Mouse (Mus musculus) kidney, embryonic 14.5 days (tissue): ENCODE results near the gene Ldlrap1. TPM values are rescaled to one million over a fixed set of nuclear protein-coding genes. Genes with fewer than 3 reads are reported as not detected.

Experiments used
- ATAC-seq: fragments of 200-750 bp; cut with Nextera tagmentation; 2 replicates; pipeline ENCODE4 v1.8.0; 2017; ENCODE audit warnings: moderate number of reproducible peaks, mild to moderate bottlenecking, moderate TSS enrichment, moderate library complexity; ENCODE audit not compliant: low FRiP score, low TSS enrichment
- H3K27ac ChIP-seq: fragments of 300-500 bp; sonication (generic); 2 replicates; pipeline ENCODE4 v1.5.1; 2014; ENCODE audit warnings: low read depth, mild to moderate bottlenecking, low read length, moderate library complexity, mixed read lengths
- H3K27me3 ChIP-seq: fragments of 300-500 bp; sonication (generic); 2 replicates; pipeline ENCODE4 v1.6.1; 2014; ENCODE audit warnings: mild to moderate bottlenecking, low read length; ENCODE audit not compliant: control insufficient read depth, insufficient read depth
- H3K36me3 ChIP-seq: fragments of 300-500 bp; sonication (generic); 2 replicates; pipeline ENCODE4 v1.6.1; 2014; ENCODE audit warnings: low read length, mixed read lengths; ENCODE audit not compliant: control insufficient read depth, insufficient read depth
- H3K4me1 ChIP-seq: fragments of 300-500 bp; sonication (generic); 2 replicates; pipeline ENCODE4 v1.6.1; 2014; ENCODE audit warnings: low read length, mixed read lengths; ENCODE audit not compliant: control insufficient read depth, insufficient read depth
- H3K4me2 ChIP-seq: fragments of 300-500 bp; sonication (generic); replicated peaks from 2 replicates; pipeline ENCODE4 v1.6.1; 2014; ENCODE audit warnings: low read depth, mild to moderate bottlenecking, low read length
- H3K4me3 ChIP-seq: fragments of 300-500 bp; sonication (generic); 2 replicates; pipeline ENCODE4 v1.5.1; 2014; ENCODE audit warnings: mild to moderate bottlenecking, low read length
- H3K9ac ChIP-seq: fragments of 300-500 bp; sonication (generic); 2 replicates; pipeline ENCODE4 v1.6.1; 2014; ENCODE audit warnings: low read depth, mild to moderate bottlenecking, low read length, moderate library complexity
- H3K9me3 ChIP-seq: fragments of 300-500 bp; sonication (generic); 2 replicates; pipeline ENCODE4 v1.6.1; 2016; ENCODE audit warnings: low read length; ENCODE audit not compliant: control insufficient read depth
- WGBS: fragments of 180-500 bp; shearing (Covaris S2); extraction: QIAGEN DNeasy Blood & Tissue Kit; methylation state at CpG from one replicate; pipeline ENCODE4 v1.1.7; 2014; 5-methylcytosine and 5-hydroxymethylcytosine counted together
- polyA plus RNA-seq: library from polyadenylated mRNA; unstranded; fragments of >200 nt; fragmentation: Nextera tagmentation; extraction: Ambion mirVana; gene quantifications from 2 replicates; pipeline ENCODE4 v1.2.1, GENCODE M21; 2014

Gene Ldlrap1
- polyA plus RNA-seq, 1 experiment from 2014 or later: 19.9 TPM

GRCm38 (mm10) chr4:134759564-134759963 is 8.3 kb downstream of the Ldlrap1 start:
- WGBS: 87% methylated on average over 7 of the region's 7 CpGs
- peaks cover 61% of the 10 kb centered on the region for H3K4me1 ChIP-seq
- no peak for ATAC-seq
- H3K4me3 ChIP-seq: no peak overlapping the region
- no peaks in the 10 kb centered on the region for H3K9me3 ChIP-seq
- no peaks in the 10 kb centered on the region for H3K36me3 ChIP-seq
- H3K27me3 ChIP-seq: no peaks in the 10 kb centered on the region
- no peak overlapping the region for H3K4me2 ChIP-seq
- H3K9ac ChIP-seq: no peak overlapping the region
- peak overlapping the region; percentile 47; the same call in 1 of the 2 replicates for H3K27ac ChIP-seq

- Histone ChIP-seq H3K27me3 (no peaks in the 10 kb centered on the region), H3K4me3 (no peak overlapping the region), H3K27ac (no peak overlapping the region), H3K9me3 (no peaks in the 10 kb centered on the region), H3K4me1 (peaks cover 61% of the 10 kb centered on the region), H3K4me2 (no peak overlapping the region), H3K36me3 (no peaks in the 10 kb centered on the region), H3K9ac (no peak overlapping the region)
- ATAC-seq: no peak
- WGBS: 93% methylated on average over 14 of the region's 14 CpGs
Observed at GRCm38 (mm10) chr4:134758922-134759321, 8.9 kb downstream of the Ldlrap1 start.

GRCm38 (mm10) chr4:134758367-134758766 is 9.5 kb downstream of the Ldlrap1 start:
- no peak overlapping the region for H3K4me2 ChIP-seq
- H3K36me3 ChIP-seq: no peaks in the 10 kb centered on the region
- 92% methylated on average over 4 of the region's 4 CpGs for WGBS
- no peak overlapping the region for H3K4me3 ChIP-seq
- ATAC-seq: no peak
- peaks cover 65% of the 10 kb centered on the region for H3K4me1 ChIP-seq
- no peak overlapping the region for H3K9ac ChIP-seq
- no peaks in the 10 kb centered on the region for H3K27me3 ChIP-seq
- no peaks in the 10 kb centered on the region for H3K9me3 ChIP-seq
- no peak overlapping the region for H3K27ac ChIP-seq

- peaks cover 68% of the 10 kb centered on the region for H3K4me1 ChIP-seq
Observed at GRCm38 (mm10) chr4:134756953-134757352, 10.9 kb downstream of the Ldlrap1 start.

GRCm38 (mm10) chr4:134754941-134755340 is 12.9 kb downstream of the Ldlrap1 start:
- Histone ChIP-seq H3K27me3 (no peaks in the 10 kb centered on the region), H3K9ac (no peak overlapping the region), H3K4me3 (no peak overlapping the region), H3K36me3 (peaks cover 3% of the 10 kb centered on the region; the same call in 1 of the 2 replicates), H3K4me2 (no peak overlapping the region), H3K9me3 (no peaks in the 10 kb centered on the region), H3K4me1 (peaks cover 58% of the 10 kb centered on the region), H3K27ac (no peak overlapping the region)
- WGBS: 78% methylated on average over 13 of the region's 13 CpGs
- no peak for ATAC-seq

More at GRCm38 (mm10) chr4:134756953-134757352, 10.9 kb downstream of the Ldlrap1 start:
- no peak overlapping the region for H3K27ac ChIP-seq
- no peaks in the 10 kb centered on the region for H3K36me3 ChIP-seq
- H3K4me3 ChIP-seq: no peak overlapping the region
- H3K9me3 ChIP-seq: no peaks in the 10 kb centered on the region
- no peak overlapping the region for H3K9ac ChIP-seq
- H3K4me2 ChIP-seq: no peak overlapping the region
- no peaks in the 10 kb centered on the region for H3K27me3 ChIP-seq
- WGBS: 66% methylated on average over 7 of the region's 7 CpGs
- ATAC-seq: no peak

GRCm38 (mm10) chr4:134754371-134754770 is 13.5 kb downstream of the Ldlrap1 start:
- no peak for ATAC-seq
- Histone ChIP-seq H3K27ac (peak overlapping the region; percentile 37; the same call in 1 of the 2 replicates), H3K27me3 (no peaks in the 10 kb centered on the region), H3K36me3 (peaks cover 3% of the 10 kb centered on the region; the same call in 1 of the 2 replicates), H3K9me3 (no peaks in the 10 kb centered on the region), H3K4me3 (no peak overlapping the region), H3K4me2 (no peak overlapping the region), H3K4me1 (peaks cover 55% of the 10 kb centered on the region), H3K9ac (0 out of 2 replicates have a peak overlapping the region, but pooled peaks have one; percentile 7)
- WGBS: 23% methylated on average over 10 of the region's 10 CpGs

GRCm38 (mm10) chr4:134753516-134754261 is 14.1 kb downstream of the Ldlrap1 start:
- H3K36me3 ChIP-seq: peaks cover 9% of the 10 kb centered on the region; the same call in 1 of the 2 replicates
- H3K27ac ChIP-seq: peak overlapping the region; percentile 74
- no peaks in the 10 kb centered on the region for H3K27me3 ChIP-seq
- H3K4me2 ChIP-seq: no peak overlapping the region
- peaks cover 51% of the 10 kb centered on the region for H3K4me1 ChIP-seq
- WGBS: 48% methylated on average over 17 of the region's 17 CpGs
- H3K9ac ChIP-seq: 0 out of 2 replicates have a peak overlapping the region, but pooled peaks have one; percentile 7
- no peaks in the 10 kb centered on the region for H3K9me3 ChIP-seq
- ATAC-seq: 0 out of 2 replicates have a peak, but pooled peaks have one; percentile 24
- no peak overlapping the region for H3K4me3 ChIP-seq

- Histone ChIP-seq H3K4me1 (peaks cover 44% of the 10 kb centered on the region), H3K4me2 (no peak overlapping the region), H3K27ac (peak overlapping the region; percentile 30; the same call in 1 of the 2 replicates), H3K9me3 (no peaks in the 10 kb centered on the region), H3K4me3 (no peak overlapping the region), H3K36me3 (peaks cover 16% of the 10 kb centered on the region; the same call in 1 of the 2 replicates), H3K27me3 (no peaks in the 10 kb centered on the region), H3K9ac (no peak overlapping the region; the same call in 1 of the 2 replicates)
- 50% methylated on average over 11 of the region's 11 CpGs for WGBS
- no peak for ATAC-seq
Observed at GRCm38 (mm10) chr4:134752911-134753426, 14.9 kb downstream of the Ldlrap1 start.
